Mouse (Mus musculus) C2C12 (cell line): ENCODE measurements around the gene Mphosph6. TPM values are rescaled to one million over a fixed set of nuclear protein-coding genes. Genes with fewer than 3 reads are reported as not detected.

ENCODE experiments used
- H3K27me3 ChIP-seq: one replicate; pipeline ENCODE4 v1.6.1; 2011; ENCODE audit not compliant: control insufficient read depth, insufficient read depth, insufficient read length
- H3K36me3 ChIP-seq: one replicate; pipeline ENCODE4 v1.6.1; 2011; ENCODE audit not compliant: control insufficient read depth, insufficient read depth
- H3K4me3 ChIP-seq: one replicate; pipeline ENCODE4 v1.5.1; 2011; ENCODE audit warnings: mild to moderate bottlenecking, control low read depth; ENCODE audit not compliant: poor library complexity, insufficient read depth, severe bottlenecking
- H3K79me2 ChIP-seq: one replicate; pipeline ENCODE4 v1.6.1; 2011; ENCODE audit not compliant: control insufficient read depth, insufficient read depth
- H3K79me3 ChIP-seq: one replicate; pipeline ENCODE4 v1.6.1; 2011; ENCODE audit warnings: low read depth, control low read depth
- H3ac ChIP-seq: one replicate; pipeline ENCODE3; 2011; ENCODE audit warnings: low read depth; ENCODE audit not compliant: control insufficient read depth, insufficient read length
- CEBPB ChIP-seq: IDR thresholded peaks from one replicate; pipeline ENCODE4 v1.6.1; 2011; ENCODE audit warnings: low read depth, mild to moderate bottlenecking, control low read depth, moderate library complexity
- CTCF ChIP-seq: IDR thresholded peaks from one replicate; pipeline ENCODE4 v1.5.1; 2011; ENCODE audit not compliant: control insufficient read depth, insufficient read depth, insufficient read length
- FOSL1 ChIP-seq: IDR thresholded peaks from one replicate; pipeline ENCODE4 v1.8.0; 2011; ENCODE audit warnings: mild to moderate bottlenecking, low read length; ENCODE audit not compliant: poor library complexity, insufficient read depth, severe bottlenecking
- MAX ChIP-seq: IDR thresholded peaks from one replicate; pipeline ENCODE4 v1.6.1; 2011; ENCODE audit warnings: mild to moderate bottlenecking, control low read depth
- MYOD1 ChIP-seq: IDR thresholded peaks from one replicate; pipeline ENCODE4 v1.6.1; 2011; ENCODE audit warnings: low read depth; ENCODE audit not compliant: control insufficient read depth, insufficient read length
- MYOG ChIP-seq: IDR thresholded peaks from one replicate; pipeline ENCODE4 v1.6.1; 2011; ENCODE audit not compliant: control insufficient read depth, insufficient read length; ENCODE audit errors: extremely low read depth
- USF1 ChIP-seq: IDR thresholded peaks from one replicate; pipeline ENCODE4 v1.6.1; 2011; ENCODE audit warnings: low read depth, mild to moderate bottlenecking, control low read depth, moderate library complexity
- polyA plus RNA-seq: library from polyadenylated mRNA; unstranded; fragments of >200 nt; fragmentation: generic; extraction: Trizol; gene quantifications from one replicate; pipeline ENCODE4 v1.2.1, GENCODE M21; 2012; ENCODE audit warnings: missing spikeins

The Mphosph6 gene
- polyA plus RNA-seq, 1 experiment = 20.5 TPM

DNA sequence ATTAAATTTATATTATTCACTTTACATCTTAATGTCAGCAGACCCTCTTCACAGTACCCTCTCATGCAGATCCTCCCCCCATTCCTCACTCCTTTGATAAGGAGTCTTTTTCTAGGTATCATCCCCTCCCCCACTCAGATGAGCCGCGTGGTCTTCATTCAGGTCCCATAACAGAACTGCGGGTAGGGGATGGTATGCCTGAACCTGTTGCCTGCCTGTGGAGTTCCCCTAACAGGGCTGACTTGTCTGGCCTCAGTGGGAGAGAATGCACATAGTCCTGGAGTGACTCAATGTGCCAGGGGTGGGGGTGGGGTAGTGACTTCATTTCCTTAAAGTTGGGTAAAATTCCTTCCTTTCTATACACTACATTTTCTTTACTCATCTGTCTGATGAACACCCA lies 15.3 kb downstream of the Mphosph6 start:
- H3K36me3 ChIP-seq = peaks cover 22% of the 10 kb centered on the region
- H3K79me3 ChIP-seq = no peaks in the 10 kb centered on the region
- no peak overlapping the region for H3ac ChIP-seq
- no peak overlapping the region for H3K4me3 ChIP-seq
- H3K27me3 ChIP-seq = peaks cover 7% of the 10 kb centered on the region
- H3K79me2 ChIP-seq = no peaks in the 10 kb centered on the region
- no peak for TF ChIP-seq CEBPB
- no peak for TF ChIP-seq FOSL1
- no peak for TF ChIP-seq USF1
- TF ChIP-seq MYOG = no peak
- TF ChIP-seq CTCF = no peak
- TF ChIP-seq MAX = no peak
- no peak for TF ChIP-seq MYOD1

DNA sequence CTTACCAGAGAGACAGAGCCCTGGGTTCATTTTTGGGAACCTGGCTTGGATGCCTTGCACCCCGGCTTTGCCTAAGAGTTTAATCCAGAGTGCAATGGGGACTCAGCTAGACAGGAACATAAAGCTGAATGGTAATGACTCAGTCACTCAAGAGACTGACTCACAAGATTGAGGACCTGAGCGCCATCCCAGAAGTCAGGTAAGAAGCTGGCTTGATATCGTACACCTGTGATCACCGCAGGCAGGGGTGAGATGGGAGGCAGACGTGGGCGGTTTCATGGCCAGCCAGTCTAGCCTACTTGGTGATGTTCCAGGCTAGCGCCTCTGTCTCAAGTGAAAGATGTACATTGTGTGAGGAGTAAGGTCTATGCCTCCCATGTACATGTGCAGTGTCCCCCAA lies 18.7 kb downstream of the Mphosph6 start:
- Histone ChIP-seq H3K79me2 (no peaks in the 10 kb centered on the region), H3K27me3 (peaks cover 7% of the 10 kb centered on the region), H3K79me3 (no peaks in the 10 kb centered on the region), H3K36me3 (no peaks in the 10 kb centered on the region), H3K4me3 (no peak overlapping the region), H3ac (no peak overlapping the region)
- TF ChIP-seq MYOD1 = no peak
- no peak for TF ChIP-seq CEBPB
- no peak for TF ChIP-seq FOSL1
- no peak for TF ChIP-seq USF1
- TF ChIP-seq MAX = no peak
- TF ChIP-seq MYOG = no peak
- TF ChIP-seq CTCF = no peak

DNA sequence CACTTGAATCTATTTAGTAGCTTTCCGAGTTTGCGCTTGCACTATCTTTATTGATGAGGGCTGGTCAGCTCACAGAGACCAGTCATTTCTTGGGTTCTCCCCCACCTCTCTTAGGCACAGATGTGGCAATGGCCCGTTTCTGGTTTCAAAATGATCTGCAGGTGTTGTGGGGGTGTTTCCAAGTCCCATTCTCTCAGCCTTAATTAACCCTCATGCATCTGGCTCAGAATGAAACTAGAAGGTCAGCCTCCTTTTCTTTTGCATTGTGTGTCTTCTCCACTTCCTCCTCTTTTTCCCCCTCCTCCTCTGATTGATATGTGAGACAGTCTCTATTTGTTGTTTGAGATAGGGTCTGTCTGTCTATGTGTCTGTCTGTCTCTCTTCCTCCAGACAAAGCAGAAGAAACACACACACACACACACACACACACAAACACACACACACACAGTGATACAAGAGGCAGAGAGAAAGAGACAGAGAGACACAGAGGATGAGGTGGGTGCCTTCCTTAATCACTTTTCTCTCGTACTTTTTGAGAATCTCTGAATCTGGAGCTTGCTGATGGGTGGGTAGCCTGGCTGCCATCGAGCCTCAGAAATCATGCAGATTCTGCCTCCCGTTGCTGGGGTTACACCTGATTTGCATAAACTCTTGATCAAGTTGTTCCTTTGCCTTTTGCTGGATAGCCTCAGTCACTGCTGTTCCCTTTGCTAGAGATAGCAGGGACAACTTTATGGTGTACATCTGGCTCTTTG lies 20.2 kb downstream of the Mphosph6 start:
- Histone ChIP-seq H3K79me3 (no peaks in the 10 kb centered on the region), H3K4me3 (no peak overlapping the region), H3K79me2 (no peaks in the 10 kb centered on the region), H3K36me3 (no peaks in the 10 kb centered on the region), H3K27me3 (peaks cover 7% of the 10 kb centered on the region), H3ac (no peak overlapping the region)
- TF ChIP-seq CEBPB = no peak
- no peak for TF ChIP-seq CTCF
- no peak for TF ChIP-seq MYOG

DNA sequence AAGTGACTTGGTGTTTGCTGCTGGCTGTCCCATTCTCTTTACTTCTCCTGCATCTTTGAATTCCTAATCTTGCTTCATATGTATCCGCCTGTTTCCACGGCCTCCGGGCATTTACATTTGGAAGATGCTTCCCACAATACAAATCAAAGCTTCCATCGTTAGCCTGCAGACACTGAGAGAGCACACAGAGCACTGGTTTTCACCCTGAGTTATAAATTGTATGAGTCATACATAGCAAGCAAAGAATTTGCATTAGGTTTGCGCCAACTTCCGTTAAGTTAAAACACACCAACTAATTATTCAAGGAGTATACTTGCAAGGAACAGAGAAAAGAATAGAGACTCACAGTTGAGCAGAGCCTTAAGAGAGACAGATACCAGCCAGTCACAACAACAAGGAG lies 22.4 kb downstream of the Mphosph6 start:
- Histone ChIP-seq H3K36me3 (no peaks in the 10 kb centered on the region), H3K79me2 (no peaks in the 10 kb centered on the region), H3K27me3 (peaks cover 7% of the 10 kb centered on the region), H3ac (no peak overlapping the region), H3K4me3 (no peak overlapping the region), H3K79me3 (no peaks in the 10 kb centered on the region)
- TF ChIP-seq MAX (no peak), USF1 (no peak)

DNA sequence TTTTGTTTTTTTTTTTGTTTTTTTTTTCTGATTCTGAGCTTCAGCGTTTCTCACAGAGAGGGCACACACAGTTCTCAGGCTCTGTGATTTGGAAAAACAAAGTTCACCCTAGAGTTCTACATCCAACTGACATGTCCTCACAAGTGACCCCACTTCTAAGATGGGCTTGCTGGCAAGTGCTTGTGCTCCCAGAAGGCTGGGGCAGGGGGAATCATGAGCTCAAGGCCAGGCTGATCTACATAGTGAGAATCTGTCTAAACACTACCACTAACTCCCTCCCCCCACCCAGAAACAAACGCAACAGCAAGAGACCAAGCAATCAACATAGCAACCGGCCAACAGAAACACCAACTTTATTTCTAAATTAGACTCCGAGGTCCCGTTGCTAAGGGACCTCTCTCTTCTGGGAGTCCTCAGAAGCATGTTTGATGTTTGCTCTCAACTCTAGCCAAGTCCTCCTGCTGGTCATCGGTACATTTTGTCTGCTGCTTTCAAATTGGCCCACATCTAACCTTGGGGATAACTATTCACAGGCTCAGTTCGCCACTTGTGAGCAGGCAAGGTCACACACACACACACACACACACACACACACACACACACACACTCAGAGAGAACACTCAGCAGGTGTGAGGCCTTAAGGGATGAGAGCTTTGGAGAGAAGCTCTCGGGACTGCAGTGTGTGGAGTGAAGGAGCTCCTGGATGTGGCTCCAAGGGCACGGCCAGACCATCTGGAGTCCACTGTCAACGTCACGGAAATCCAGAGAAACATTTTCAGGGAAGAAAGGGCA lies 23.0 kb downstream of the Mphosph6 start:
- Histone ChIP-seq H3K36me3 (no peaks in the 10 kb centered on the region), H3K27me3 (peaks cover 7% of the 10 kb centered on the region), H3K79me3 (no peaks in the 10 kb centered on the region), H3K79me2 (no peaks in the 10 kb centered on the region), H3K4me3 (no peak overlapping the region), H3ac (no peak overlapping the region)
- TF ChIP-seq CEBPB (no peak), MYOG (no peak), MAX (no peak), CTCF (no peak), MYOD1 (no peak), FOSL1 (no peak), USF1 (no peak)

DNA sequence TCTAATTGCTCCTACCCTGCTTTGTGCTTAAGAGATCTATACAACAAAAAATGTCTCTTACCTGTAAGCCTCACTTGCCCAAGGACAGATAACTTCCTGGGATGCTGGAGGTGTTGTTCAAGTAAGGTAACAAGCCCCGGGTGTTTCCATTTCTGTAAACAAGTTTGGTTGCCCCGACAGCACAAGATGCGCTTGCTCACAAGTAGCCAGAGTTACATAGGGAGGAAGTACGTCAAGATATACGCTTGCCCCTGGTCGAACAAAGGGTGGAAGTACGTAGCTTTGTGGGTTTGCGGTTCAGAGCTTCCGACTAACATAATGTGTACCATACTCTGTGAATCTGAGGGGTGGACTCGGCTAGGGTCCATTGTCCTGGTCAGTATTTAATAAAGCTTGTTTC lies 25.7 kb downstream of the Mphosph6 start:
- Histone ChIP-seq H3K79me2 (no peaks in the 10 kb centered on the region), H3ac (no peak overlapping the region), H3K79me3 (no peaks in the 10 kb centered on the region), H3K4me3 (no peak overlapping the region), H3K36me3 (no peaks in the 10 kb centered on the region), H3K27me3 (no peaks in the 10 kb centered on the region)
- no peak for TF ChIP-seq MYOG
- TF ChIP-seq CTCF = no peak
